Mouse (Mus musculus): ENCODE results near the gene Setd1a. TPM values are rescaled to one million over a fixed set of nuclear protein-coding genes. Genes with fewer than 3 reads are reported as not detected.

Gene Setd1a
- polyA plus RNA-seq, 1 experiment: 29.9 TPM

DNA sequence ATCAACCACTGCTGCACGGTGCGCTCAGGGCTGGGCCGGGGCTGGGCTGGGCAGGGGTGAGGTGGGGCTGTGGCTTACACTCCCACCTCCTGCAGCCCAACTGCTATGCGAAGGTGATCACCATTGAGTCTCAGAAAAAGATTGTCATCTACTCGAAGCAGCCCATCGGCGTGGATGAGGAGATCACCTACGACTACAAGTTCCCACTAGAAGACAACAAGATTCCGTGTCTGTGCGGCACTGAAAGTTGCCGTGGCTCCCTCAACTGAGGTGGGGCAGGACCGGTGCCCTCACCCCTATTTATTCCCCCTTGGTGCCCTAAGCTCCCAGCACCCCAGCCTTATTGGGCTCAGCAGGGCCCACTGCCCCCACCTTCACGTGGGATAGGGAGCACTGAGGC, 22.7 kb downstream of the Setd1a start:
- Histone ChIP-seq H3K27ac (ENCODE audit: control insufficient read depth, insufficient read depth, low read length) (no peak overlapping the region), H3K4me3 (ENCODE audit: control insufficient read depth, insufficient read depth, low read length) (no peak overlapping the region), H3K36me3 (ENCODE audit: control insufficient read depth, insufficient read depth, low read length) (peaks cover 47% of the 10 kb centered on the region), H3K4me1 (replicated peaks; ENCODE audit: control insufficient read depth, insufficient read depth, low read length) (no peaks in the 10 kb centered on the region), H3K27me3 (ENCODE audit: control insufficient read depth, insufficient read depth, low read length) (no peaks in the 10 kb centered on the region)
- WGBS: 89% methylated on average over 13 of the region's 13 CpGs
- TF ChIP-seq CTCF (IDR thresholded peaks at IDR 0.05; ENCODE audit: borderline replicate concordance, control insufficient read depth, extremely low read depth, insufficient read depth, low read length, poor library complexity) (no peak), POLR2A (IDR thresholded peaks at IDR 0.05; ENCODE audit: control insufficient read depth, extremely low read depth, insufficient read depth, low read length, poor library complexity) (no peak)
- DNase-seq: no peak

- Histone ChIP-seq H3K27me3 (ENCODE audit: control insufficient read depth, insufficient read depth, low read length) (no peaks in the 10 kb centered on the region), H3K36me3 (ENCODE audit: control insufficient read depth, insufficient read depth, low read length) (peaks cover 44% of the 10 kb centered on the region), H3K27ac (ENCODE audit: control insufficient read depth, insufficient read depth, low read length) (no peak overlapping the region), H3K4me3 (ENCODE audit: control insufficient read depth, insufficient read depth, low read length) (no peak overlapping the region), H3K4me1 (replicated peaks; ENCODE audit: control insufficient read depth, insufficient read depth, low read length) (no peaks in the 10 kb centered on the region)
- 52% methylated on average over 1 of the region's 1 CpGs for WGBS
- no peak for DNase-seq
- no peak for TF ChIP-seq POLR2A (IDR thresholded peaks at IDR 0.05; ENCODE audit: control insufficient read depth, extremely low read depth, insufficient read depth, low read length, poor library complexity)
- no peak for TF ChIP-seq CTCF (IDR thresholded peaks at IDR 0.05; ENCODE audit: borderline replicate concordance, control insufficient read depth, extremely low read depth, insufficient read depth, low read length, poor library complexity)
Measured at GRCm38 (mm10) chr7:127799738-127800137, 23.3 kb downstream of the Setd1a start.

- peak; percentile 76 for DNase-seq
- Histone ChIP-seq H3K4me3 (ENCODE audit: control insufficient read depth, insufficient read depth, low read length) (no peak within 1 kb of the TSS), H3K27ac (ENCODE audit: control insufficient read depth, insufficient read depth, low read length) (no peak within 1 kb of the TSS), H3K27me3 (ENCODE audit: control insufficient read depth, insufficient read depth, low read length) (no peaks in the 10 kb centered on the region), H3K4me1 (replicated peaks; ENCODE audit: control insufficient read depth, insufficient read depth, low read length) (no peaks in the 10 kb centered on the region), H3K36me3 (ENCODE audit: control insufficient read depth, insufficient read depth, low read length) (peaks cover 36% of the 10 kb centered on the region)
- WGBS: 49% methylated on average over 6 of the region's 6 CpGs
- peak; percentile 96 for TF ChIP-seq CTCF (IDR thresholded peaks at IDR 0.05; ENCODE audit: borderline replicate concordance, control insufficient read depth, extremely low read depth, insufficient read depth, low read length, poor library complexity)
- TF ChIP-seq POLR2A (IDR thresholded peaks at IDR 0.05; ENCODE audit: control insufficient read depth, extremely low read depth, insufficient read depth, low read length, poor library complexity): no peak
Measured at GRCm38 (mm10) chr7:127800435-127801009, 24.1 kb downstream of the Setd1a start, which contains the start of gene Hsd3b7. TSS of gene Hsd3b7 (plus strand) at chr7:127800604.

DNA sequence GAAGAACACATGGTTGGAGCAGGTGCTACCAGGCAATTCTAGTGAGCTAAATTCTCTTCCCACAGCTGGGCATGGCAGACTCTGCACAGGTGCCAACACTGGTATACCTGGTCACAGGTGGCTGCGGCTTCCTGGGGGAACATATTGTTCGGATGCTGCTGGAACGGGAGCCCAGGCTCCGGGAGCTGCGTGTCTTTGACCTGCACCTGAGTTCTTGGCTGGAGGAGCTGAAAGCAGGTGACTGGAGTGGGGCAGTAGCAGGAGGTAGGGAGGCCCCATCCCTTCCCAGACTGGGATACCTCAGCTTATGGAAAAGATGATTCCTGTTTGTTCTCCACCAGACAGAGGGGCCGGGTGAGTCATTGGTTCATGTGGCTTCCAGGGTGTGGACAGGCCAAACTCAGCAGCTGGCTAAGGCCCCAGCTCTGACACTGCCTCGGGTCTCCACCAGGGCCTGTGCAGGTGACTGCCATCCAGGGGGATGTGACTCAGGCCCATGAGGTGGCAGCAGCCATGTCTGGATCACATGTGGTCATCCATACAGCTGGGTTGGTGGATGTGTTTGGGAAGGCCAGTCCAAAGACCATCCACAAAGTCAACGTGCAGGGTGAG, 24.6 kb downstream of the Setd1a start:
- H3K4me1 ChIP-seq (replicated peaks; ENCODE audit: control insufficient read depth, insufficient read depth, low read length): no peaks in the 10 kb centered on the region
- WGBS: 87% methylated on average over 8 of the region's 8 CpGs
- no peak for DNase-seq
- peaks cover 30% of the 10 kb centered on the region for H3K36me3 ChIP-seq (ENCODE audit: control insufficient read depth, insufficient read depth, low read length)
- no peak overlapping the region for H3K27ac ChIP-seq (ENCODE audit: control insufficient read depth, insufficient read depth, low read length)
- H3K4me3 ChIP-seq (ENCODE audit: control insufficient read depth, insufficient read depth, low read length): no peak overlapping the region
- TF ChIP-seq CTCF (IDR thresholded peaks at IDR 0.05; ENCODE audit: borderline replicate concordance, control insufficient read depth, extremely low read depth, insufficient read depth, low read length, poor library complexity) (no peak), POLR2A (IDR thresholded peaks at IDR 0.05; ENCODE audit: control insufficient read depth, extremely low read depth, insufficient read depth, low read length, poor library complexity) (no peak)
- H3K27me3 ChIP-seq (ENCODE audit: control insufficient read depth, insufficient read depth, low read length): no peaks in the 10 kb centered on the region

DNA sequence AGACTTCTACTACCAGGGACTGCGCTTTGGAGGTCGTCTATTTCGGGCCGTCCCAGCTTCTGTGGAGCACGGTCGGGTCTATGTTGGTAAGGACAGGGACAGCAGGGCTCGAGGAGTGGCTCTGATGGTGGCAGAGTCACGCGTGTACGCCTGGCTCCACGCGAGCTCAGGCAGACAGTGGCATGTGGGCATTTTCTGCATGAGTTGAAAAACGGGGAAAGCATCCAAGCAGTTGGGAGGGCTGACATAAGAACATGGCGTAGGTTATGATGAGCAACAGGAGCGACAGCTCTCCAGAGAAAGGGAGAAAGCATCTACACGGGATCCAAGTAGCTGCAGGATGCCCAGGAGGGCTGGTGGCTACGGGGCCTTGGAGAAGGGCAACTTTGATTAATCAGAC, 25.8 kb downstream of the Setd1a start:
- no peak for TF ChIP-seq CTCF (IDR thresholded peaks at IDR 0.05; ENCODE audit: borderline replicate concordance, control insufficient read depth, extremely low read depth, insufficient read depth, low read length, poor library complexity)
- no peak for TF ChIP-seq POLR2A (IDR thresholded peaks at IDR 0.05; ENCODE audit: control insufficient read depth, extremely low read depth, insufficient read depth, low read length, poor library complexity)
- H3K4me3 ChIP-seq (ENCODE audit: control insufficient read depth, insufficient read depth, low read length): no peak overlapping the region
- WGBS: 97% methylated on average over 17 of the region's 17 CpGs
- no peak for DNase-seq
- no peaks in the 10 kb centered on the region for H3K27me3 ChIP-seq (ENCODE audit: control insufficient read depth, insufficient read depth, low read length)
- H3K36me3 ChIP-seq (ENCODE audit: control insufficient read depth, insufficient read depth, low read length): peaks cover 18% of the 10 kb centered on the region
- no peak overlapping the region for H3K27ac ChIP-seq (ENCODE audit: control insufficient read depth, insufficient read depth, low read length)
- H3K4me1 ChIP-seq (replicated peaks; ENCODE audit: control insufficient read depth, insufficient read depth, low read length): peaks cover under 1% of the 10 kb centered on the region; the same call in 1 of the 2 replicates

GRCm38 (mm10) chr7:127808821-127809220, 32.4 kb downstream of the Setd1a start:
- Histone ChIP-seq H3K27me3 (ENCODE audit: control insufficient read depth, insufficient read depth, low read length) (no peaks in the 10 kb centered on the region), H3K27ac (ENCODE audit: control insufficient read depth, insufficient read depth, low read length) (no peak overlapping the region), H3K4me1 (replicated peaks; ENCODE audit: control insufficient read depth, insufficient read depth, low read length) (peaks cover 5% of the 10 kb centered on the region), H3K36me3 (ENCODE audit: control insufficient read depth, insufficient read depth, low read length) (no peaks in the 10 kb centered on the region), H3K4me3 (ENCODE audit: control insufficient read depth, insufficient read depth, low read length) (no peak overlapping the region)
- DNase-seq: no peak
- TF ChIP-seq CTCF (IDR thresholded peaks at IDR 0.05; ENCODE audit: borderline replicate concordance, control insufficient read depth, extremely low read depth, insufficient read depth, low read length, poor library complexity): no peak
- no peak for TF ChIP-seq POLR2A (IDR thresholded peaks at IDR 0.05; ENCODE audit: control insufficient read depth, extremely low read depth, insufficient read depth, low read length, poor library complexity)
- 71% methylated on average over 5 of the region's 5 CpGs for WGBS

Data from thymus, adult 2 months (tissue).